Mouse (Mus musculus): ENCODE results near the gene Vmn1r159. TPM values are rescaled to one million over a fixed set of nuclear protein-coding genes. Genes with fewer than 3 reads are reported as not detected.
"Not testable (repeated sequence)": the region's sequence is repeated elsewhere in the genome, so short reads cannot be mapped to it uniquely, and the experiment has no call there.

Vmn1r159 gene
- not detected for total RNA-seq (2021)

GRCm38 (mm10) chr7:22843505-22843904 is at the start of gene Vmn1r159:
Gene Vmn1r159 (minus strand): TSS chr7:22843605.
- not testable (repeated sequence) for DNase-seq

DNA sequence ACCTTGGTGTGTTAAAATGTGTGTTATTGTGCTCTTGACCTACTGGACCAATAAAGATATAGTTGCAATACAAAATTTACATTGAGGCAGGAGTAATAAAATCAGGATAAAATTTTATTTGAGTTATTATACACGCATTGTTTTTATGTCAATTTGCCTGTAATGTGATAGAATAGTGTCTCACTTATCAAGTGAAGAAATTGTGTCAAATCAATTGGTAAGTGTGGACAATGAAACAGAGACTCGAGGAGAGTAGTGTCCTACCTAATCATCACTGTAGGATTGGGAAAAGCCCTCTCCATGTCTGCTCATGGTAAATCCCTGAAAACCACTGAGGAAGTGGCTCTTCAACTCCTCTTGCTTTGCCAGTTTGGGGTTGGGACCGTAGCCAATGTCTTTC is 27.5 kb upstream of the Vmn1r159 start, which contains the start of gene Vmn1r160:
Vmn1r160 (plus strand) TSS at position 301 of the 400 bp plus-strand sequence.
- not testable (repeated sequence) for DNase-seq

Other genes with a start within 250 kb of the Vmn1r159 start
- not detected for gene Vmn1r155, start 185.6 kb downstream of the Vmn1r159 start, total RNA-seq (2021)
- gene Gm8693, start 151.3 kb downstream of the Vmn1r159 start, total RNA-seq (2021) = not detected
- not detected for gene Gm4567, start 123.9 kb downstream of the Vmn1r159 start, total RNA-seq (2021)
- gene Vmn1r157, start 81.9 kb downstream of the Vmn1r159 start, total RNA-seq (2021) = not detected
- not detected for gene Vmn1r158, start 52.8 kb downstream of the Vmn1r159 start, total RNA-seq (2021)
- not detected for gene Vmn1r160, start 27.6 kb upstream of the Vmn1r159 start, total RNA-seq (2021)
- not detected for gene Gm4214, start 141.1 kb upstream of the Vmn1r159 start, total RNA-seq (2021)
- not detected for gene Gm4216, start 176.3 kb upstream of the Vmn1r159 start, total RNA-seq (2021)
- not detected for gene Vmn1r163, start 211.9 kb upstream of the Vmn1r159 start, total RNA-seq (2021)
- not detected for gene Gm8720, start 223.9 kb upstream of the Vmn1r159 start, total RNA-seq (2021)